Mouse (Mus musculus) bone marrow macrophage, adult 2 months (primary cell): ENCODE measurements at regions not wholly inside any gene's neighbourhood (a gene's known extent, or its start where the extent isn't known, plus 50 kb on each side); places are given as distances from the start of the nearest gene placed in this dataset.
A peak's percentile ranks its signal among the peaks of the same experiment; 100 is the strongest.

Experiments used
- H3K27ac ChIP-seq: 2 replicates; pipeline ENCODE4 v1.5.1; 2012; ENCODE audit warnings: low read depth, low read length; ENCODE audit not compliant: insufficient read depth
- H3K4me1 ChIP-seq: 2 replicates; pipeline ENCODE4 v1.6.1; 2012; ENCODE audit warnings: low read length; ENCODE audit not compliant: control insufficient read depth, insufficient read depth
- H3K4me3 ChIP-seq: 2 replicates; pipeline ENCODE4 v1.5.1; 2012; ENCODE audit warnings: mild to moderate bottlenecking, low read length, moderate library complexity; ENCODE audit not compliant: insufficient read depth
- CTCF ChIP-seq: IDR thresholded peaks from 2 replicates; pipeline ENCODE4 v1.5.1; 2012; ENCODE audit warnings: low read depth, mild to moderate bottlenecking, low read length, moderate library complexity
- POLR2A ChIP-seq: IDR thresholded peaks from 2 replicates; pipeline ENCODE4 v1.6.1; 2012; ENCODE audit warnings: mild to moderate bottlenecking, low read depth, low read length, borderline replicate concordance

GRCm38 (mm10) chr16:49980178-49980646 lies 179.9 kb downstream of the Cd47 start:
- TF ChIP-seq POLR2A (no peak), CTCF (no peak)
- Histone ChIP-seq H3K27ac (no peak overlapping the region), H3K4me3 (no peak overlapping the region), H3K4me1 (peaks cover 18% of the 10 kb centered on the region)

DNA sequence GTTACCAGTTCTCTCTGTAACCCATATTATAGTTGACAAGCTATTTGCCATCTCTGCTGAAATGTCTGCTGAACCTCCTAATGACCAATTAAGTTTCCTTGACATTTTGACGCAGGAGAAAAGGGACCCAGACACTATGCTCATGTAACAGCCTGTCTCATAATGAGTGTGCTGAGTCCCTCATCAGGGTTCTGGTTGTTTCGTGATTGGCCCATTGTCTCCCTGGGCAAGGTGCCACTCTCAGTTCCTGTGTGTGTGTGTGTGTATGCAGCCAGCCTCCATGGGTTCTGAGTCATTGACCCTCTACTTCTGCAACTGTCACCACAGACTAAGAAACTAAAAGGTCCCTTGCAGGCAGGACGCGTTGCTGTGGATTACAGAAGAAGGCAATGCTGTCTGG lies 181.8 kb downstream of the Cd47 start:
- Histone ChIP-seq H3K4me1 (peaks cover 22% of the 10 kb centered on the region), H3K4me3 (no peak overlapping the region), H3K27ac (peak overlapping the region; percentile 57)
- TF ChIP-seq POLR2A (no peak), CTCF (no peak)

GRCm38 (mm10) chr16:49985082-49986076 lies 185.0 kb downstream of the Cd47 start:
- Histone ChIP-seq H3K4me3 (no peak overlapping the region), H3K27ac (no peak overlapping the region), H3K4me1 (peaks cover 17% of the 10 kb centered on the region)
- TF ChIP-seq CTCF = no peak

GRCm38 (mm10) chr16:49986954-49987353 lies 186.6 kb downstream of the Cd47 start:
- H3K4me3 ChIP-seq = no peak overlapping the region
- H3K4me1 ChIP-seq = peaks cover 13% of the 10 kb centered on the region
- no peak overlapping the region for H3K27ac ChIP-seq
- no peak for TF ChIP-seq POLR2A
- no peak for TF ChIP-seq CTCF

DNA sequence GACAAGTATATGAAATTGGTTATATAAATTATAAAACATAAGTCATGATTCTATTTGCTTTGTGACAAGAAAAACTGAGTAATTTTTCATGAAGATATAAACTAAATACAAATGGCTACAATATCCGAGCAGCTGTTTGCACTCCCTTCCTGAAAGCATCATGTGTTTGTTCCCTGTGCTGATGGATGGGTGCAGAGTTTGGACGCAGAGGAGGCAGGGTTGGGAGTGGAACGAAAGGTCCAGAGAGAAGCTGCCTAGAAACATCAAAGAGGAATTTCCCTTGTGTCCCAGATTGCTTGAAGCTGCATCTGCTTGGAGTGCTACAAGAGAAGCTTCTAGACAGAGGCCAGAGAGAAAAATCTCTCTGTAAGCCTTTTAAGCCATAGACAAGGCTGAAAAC lies 195.5 kb downstream of the Cd47 start:
- TF ChIP-seq POLR2A (no peak), CTCF (no peak)
- Histone ChIP-seq H3K4me1 (peaks cover 14% of the 10 kb centered on the region), H3K4me3 (no peak overlapping the region), H3K27ac (no peak overlapping the region)

DNA sequence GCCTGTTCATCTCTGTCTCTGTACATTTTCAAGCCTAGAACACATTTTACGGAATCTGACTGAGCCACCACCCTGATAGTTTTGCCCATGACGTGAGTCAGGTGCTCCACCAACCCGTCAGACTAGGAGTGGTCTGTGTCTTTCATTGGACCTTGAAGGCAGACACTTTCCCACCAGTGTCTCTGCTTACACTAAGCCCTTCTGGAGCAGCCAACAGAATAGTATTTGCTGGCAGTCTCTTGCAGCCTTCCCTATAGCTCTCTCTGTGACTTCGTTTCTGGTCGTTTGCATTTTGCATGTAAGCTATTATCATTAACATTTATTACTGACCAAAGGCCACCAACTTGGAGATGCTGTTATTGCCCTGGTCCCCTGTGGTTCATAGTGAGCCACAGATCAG lies 196.3 kb downstream of the Cd47 start:
- no peak for TF ChIP-seq CTCF
- no peak for TF ChIP-seq POLR2A
- Histone ChIP-seq H3K4me3 (no peak overlapping the region), H3K27ac (no peak overlapping the region), H3K4me1 (peaks cover 17% of the 10 kb centered on the region)

- H3K27ac ChIP-seq = no peak overlapping the region
- H3K4me3 ChIP-seq = no peak overlapping the region
- TF ChIP-seq CTCF = no peak
- no peak for TF ChIP-seq POLR2A
- H3K4me1 ChIP-seq = peaks cover 18% of the 10 kb centered on the region
These were observed 196.7 kb downstream of the Cd47 start for GRCm38 (mm10) chr16:49997040-49997439.

DNA sequence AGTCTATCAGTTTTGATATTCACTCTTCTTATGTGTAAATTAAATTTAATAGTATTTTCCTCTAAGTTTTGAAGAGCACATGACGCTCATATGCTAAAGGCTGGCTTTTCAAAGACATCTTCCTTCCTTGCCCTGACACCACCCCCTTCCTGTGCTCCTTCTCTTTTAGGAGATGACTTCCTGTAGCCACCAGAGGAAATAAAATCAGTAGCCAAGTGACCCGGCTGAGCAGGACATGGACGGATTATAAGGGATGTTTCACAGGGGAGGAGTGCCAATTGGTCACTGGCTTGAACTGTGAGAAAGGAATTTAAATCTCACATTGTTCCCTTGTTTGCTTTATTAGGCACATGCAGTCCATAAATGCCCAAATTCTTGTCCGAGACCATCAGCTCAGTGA lies 200.5 kb downstream of the Cd47 start:
- TF ChIP-seq CTCF (no peak), POLR2A (no peak)
- H3K27ac ChIP-seq = no peak overlapping the region
- H3K4me3 ChIP-seq = no peak overlapping the region
- H3K4me1 ChIP-seq = peaks cover 23% of the 10 kb centered on the region

DNA sequence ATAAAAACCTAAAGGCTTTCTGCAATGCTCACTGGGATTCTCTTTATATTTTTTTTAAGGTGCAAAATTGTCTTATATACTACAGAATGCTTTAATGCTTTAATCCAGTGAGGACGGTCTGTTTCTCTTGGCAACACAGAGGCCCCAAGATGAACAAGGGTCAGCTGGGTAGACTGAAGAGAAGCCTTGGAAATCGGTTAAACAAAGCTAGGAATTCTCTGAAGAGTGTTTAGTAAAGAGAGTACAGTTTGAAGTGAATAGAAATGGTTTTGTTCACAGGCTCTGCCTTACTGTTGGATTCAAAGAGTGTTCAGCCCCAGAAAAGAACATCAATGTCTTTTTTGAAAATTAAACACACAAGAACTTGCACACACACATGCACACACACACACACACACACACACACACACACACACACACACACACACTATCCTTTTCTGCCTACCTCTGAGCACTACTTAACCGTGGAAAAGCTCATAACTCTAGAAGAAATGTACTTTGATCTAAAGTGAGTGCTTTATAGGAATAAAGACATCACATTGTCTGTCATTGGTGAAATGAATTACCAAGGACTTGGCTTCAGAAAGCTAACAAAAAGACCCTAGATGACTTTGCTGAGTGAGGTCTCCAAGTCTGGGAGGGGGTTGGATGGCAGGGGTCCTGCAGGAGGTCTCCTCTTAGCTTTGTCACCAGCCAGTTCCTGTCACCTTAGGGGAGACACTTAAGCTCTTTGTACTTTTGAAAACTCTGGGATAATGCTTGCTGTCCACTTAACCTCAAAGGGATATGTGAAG lies 201.5 kb downstream of the Cd47 start:
- TF ChIP-seq POLR2A (no peak), CTCF (no peak)
- H3K4me1 ChIP-seq = peaks cover 23% of the 10 kb centered on the region
- H3K4me3 ChIP-seq = no peak overlapping the region
- H3K27ac ChIP-seq = no peak overlapping the region

- TF ChIP-seq CTCF = no peak
- no peak for TF ChIP-seq POLR2A
These were observed 202.1 kb downstream of the Cd47 start for GRCm38 (mm10) chr16:50002456-50002788.

More at GRCm38 (mm10) chr16:50002456-50002788, 202.1 kb downstream of the Cd47 start:
- H3K4me3 ChIP-seq = no peak overlapping the region
- H3K4me1 ChIP-seq = peaks cover 23% of the 10 kb centered on the region
- no peak overlapping the region for H3K27ac ChIP-seq
